Mouse (Mus musculus): ENCODE data around the gene Gpr137. TPM values are rescaled to one million over a fixed set of nuclear protein-coding genes. Genes with fewer than 3 reads are reported as not detected.
A peak's percentile ranks its signal among the peaks of the same experiment; 100 is the strongest.
"Not testable (repeated sequence)": the region's sequence is repeated elsewhere in the genome, so short reads cannot be mapped to it uniquely, and the experiment has no call there.

Gpr137 gene
- polyA plus RNA-seq, 1 experiment from 2014 or later, result 18.2 TPM

DNA sequence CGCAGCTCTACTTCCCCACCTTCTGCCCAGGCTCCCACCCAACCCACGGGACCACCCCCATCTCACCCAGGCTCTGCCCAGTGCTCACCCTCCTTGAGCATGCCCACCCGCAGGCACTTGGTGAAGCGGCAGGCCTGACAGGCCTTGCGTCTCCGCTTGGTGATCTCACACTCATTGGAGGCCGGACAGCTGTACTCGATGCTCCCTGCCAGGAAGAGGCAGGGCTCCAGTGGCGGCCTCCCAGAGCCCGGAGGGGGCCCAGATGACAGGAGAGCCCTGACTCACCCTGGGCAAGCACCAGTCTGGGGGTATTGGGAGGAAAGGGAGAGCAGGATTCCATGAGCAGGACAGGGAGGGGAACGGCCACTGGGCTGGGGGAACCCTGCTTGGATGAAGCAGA is 28.3 kb downstream of the Gpr137 start:
- DNase-seq (ENCODE audit: low spot score), result no peak
- Histone ChIP-seq H3K9ac (ENCODE audit: low read depth, low read length) (no peak overlapping the region), H3K36me3 (ENCODE audit: control insufficient read depth, insufficient read depth, low read length) (peaks cover 28% of the 10 kb centered on the region), H3K27me3 (replicated peaks; ENCODE audit: control insufficient read depth, insufficient read depth, low read length) (no peaks in the 10 kb centered on the region), H3K9me3 (ENCODE audit: control insufficient read depth, low read length) (no peaks in the 10 kb centered on the region), H3K4me1 (replicated peaks; ENCODE audit: control insufficient read depth, insufficient read depth, low read length) (peaks cover 23% of the 10 kb centered on the region), H3K27ac (ENCODE audit: low read depth, low read length) (no peak overlapping the region), H3K4me3 (ENCODE audit: low read depth, low read length) (no peak overlapping the region), H3K4me2 (no peak overlapping the region)
- WGBS, result 82% methylated on average over 11 of the region's 11 CpGs
- ATAC-seq (replicated peaks; ENCODE audit: low FRiP score), result no peak

GRCm38 (mm10) chr19:6913036-6913435 is 29.2 kb downstream of the Gpr137 start:
- DNase-seq (ENCODE audit: low spot score) (no peak), ATAC-seq (replicated peaks; ENCODE audit: low FRiP score) (no peak)
- Histone ChIP-seq H3K9me3 (ENCODE audit: control insufficient read depth, low read length) (no peaks in the 10 kb centered on the region), H3K4me2 (no peak overlapping the region), H3K27ac (ENCODE audit: low read depth, low read length) (no peak overlapping the region), H3K4me1 (replicated peaks; ENCODE audit: control insufficient read depth, insufficient read depth, low read length) (peaks cover 29% of the 10 kb centered on the region), H3K9ac (ENCODE audit: low read depth, low read length) (no peak overlapping the region), H3K36me3 (ENCODE audit: control insufficient read depth, insufficient read depth, low read length) (peaks cover 28% of the 10 kb centered on the region), H3K27me3 (replicated peaks; ENCODE audit: control insufficient read depth, insufficient read depth, low read length) (no peaks in the 10 kb centered on the region), H3K4me3 (ENCODE audit: low read depth, low read length) (no peak overlapping the region)
- WGBS, result 80% methylated on average over 6 of the region's 6 CpGs

GRCm38 (mm10) chr19:6912205-6912970 is 29.9 kb downstream of the Gpr137 start:
- H3K36me3 ChIP-seq (ENCODE audit: control insufficient read depth, insufficient read depth, low read length), result peaks cover 28% of the 10 kb centered on the region

GRCm38 (mm10) chr19:6911101-6912074 is 30.9 kb downstream of the Gpr137 start:
- H3K4me1 ChIP-seq (replicated peaks; ENCODE audit: control insufficient read depth, insufficient read depth, low read length), result peaks cover 33% of the 10 kb centered on the region
- H3K27ac ChIP-seq (ENCODE audit: low read depth, low read length), result peak overlapping the region; percentile 47
- no peak for ATAC-seq (replicated peaks; ENCODE audit: low FRiP score)
- peak overlapping the region; percentile 42 for H3K9ac ChIP-seq (ENCODE audit: low read depth, low read length)
- no peaks in the 10 kb centered on the region for H3K9me3 ChIP-seq (ENCODE audit: control insufficient read depth, low read length)
- no peaks in the 10 kb centered on the region for H3K27me3 ChIP-seq (replicated peaks; ENCODE audit: control insufficient read depth, insufficient read depth, low read length)
- H3K36me3 ChIP-seq (ENCODE audit: control insufficient read depth, insufficient read depth, low read length), result peaks cover 33% of the 10 kb centered on the region
- peak; percentile 31 for DNase-seq (ENCODE audit: low spot score)
- H3K4me3 ChIP-seq (ENCODE audit: low read depth, low read length), result peak overlapping the region; percentile 77
- H3K4me2 ChIP-seq, result peak overlapping the region; percentile 89
- WGBS, result 86% methylated on average over 19 of the region's 19 CpGs

More at GRCm38 (mm10) chr19:6912205-6912970, 29.9 kb downstream of the Gpr137 start:
- no peak overlapping the region for H3K4me2 ChIP-seq
- 90% methylated on average over 15 of the region's 15 CpGs for WGBS
- no peak overlapping the region for H3K27ac ChIP-seq (ENCODE audit: low read depth, low read length)
- H3K27me3 ChIP-seq (replicated peaks; ENCODE audit: control insufficient read depth, insufficient read depth, low read length), result no peaks in the 10 kb centered on the region
- H3K4me1 ChIP-seq (replicated peaks; ENCODE audit: control insufficient read depth, insufficient read depth, low read length), result peaks cover 35% of the 10 kb centered on the region
- ATAC-seq (replicated peaks; ENCODE audit: low FRiP score), result no peak
- peak; percentile 32 for DNase-seq (ENCODE audit: low spot score)
- H3K9me3 ChIP-seq (ENCODE audit: control insufficient read depth, low read length), result no peaks in the 10 kb centered on the region
- peak overlapping the region; percentile 3; the same call in 1 of the 2 replicates for H3K4me3 ChIP-seq (ENCODE audit: low read depth, low read length)
- H3K9ac ChIP-seq (ENCODE audit: low read depth, low read length), result no peak overlapping the region

GRCm38 (mm10) chr19:6910306-6910705 is 32.0 kb downstream of the Gpr137 start:
- DNase-seq (ENCODE audit: low spot score) (peak; percentile 67), ATAC-seq (replicated peaks; ENCODE audit: low FRiP score) (peak; percentile 63)
- H3K36me3 ChIP-seq (ENCODE audit: control insufficient read depth, insufficient read depth, low read length), result peaks cover 40% of the 10 kb centered on the region

DNA sequence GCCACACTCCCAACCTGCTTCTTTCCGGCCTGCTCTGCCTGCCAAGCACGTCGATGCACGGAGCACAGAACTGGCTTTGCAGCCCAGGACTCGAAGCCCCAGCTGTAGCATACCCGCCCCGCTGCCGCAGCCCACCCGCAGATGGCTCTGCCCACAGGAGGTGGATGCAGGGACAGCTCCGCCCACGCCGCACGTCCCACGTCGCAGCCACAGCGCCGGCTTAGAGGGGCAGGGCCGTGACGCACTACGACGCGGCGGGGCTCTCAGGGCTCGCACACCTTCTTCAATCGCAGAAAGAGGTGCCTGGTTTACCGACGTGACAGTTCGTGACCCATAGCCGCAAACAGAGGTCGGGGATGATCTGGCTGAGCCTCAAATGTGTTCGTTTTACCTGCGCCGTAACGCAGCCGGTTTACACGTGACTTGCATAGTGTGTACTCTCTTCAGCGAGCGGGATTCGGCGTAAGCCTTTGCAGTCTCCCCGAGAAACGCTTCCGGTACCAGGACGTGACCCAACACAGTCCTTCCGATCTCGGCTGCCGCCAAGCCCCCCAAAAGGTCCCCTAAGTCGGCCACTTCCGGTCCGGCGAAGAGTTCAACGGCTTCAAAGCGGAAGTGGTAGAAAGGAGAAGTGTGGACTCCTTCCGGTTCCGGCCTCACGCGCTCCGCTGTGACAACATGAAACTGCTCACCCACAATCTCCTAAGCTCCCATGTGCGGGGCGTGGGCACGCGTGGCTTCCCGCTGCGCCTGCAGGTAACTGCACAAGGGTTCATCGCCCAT is 32.6 kb downstream of the Gpr137 start, which contains the start of the genes Trmt112 and Prdx5:
Gene Trmt112 (plus strand): TSS at position 192 of the 783 bp plus-strand sequence.
Gene Prdx5 (minus strand): TSS at position 600 of the 783 bp plus-strand sequence.
- peaks cover 40% of the 10 kb centered on the region for H3K36me3 ChIP-seq (ENCODE audit: control insufficient read depth, insufficient read depth, low read length)
- WGBS, result under 1% methylated on average over 65 of the region's 65 CpGs

More at GRCm38 (mm10) chr19:6910306-6910705, 32.0 kb downstream of the Gpr137 start:
- not testable (repeated sequence) for H3K9me3 ChIP-seq (ENCODE audit: control insufficient read depth, low read length); H3K27me3 ChIP-seq (replicated peaks; ENCODE audit: control insufficient read depth, insufficient read depth, low read length)
- Histone ChIP-seq H3K4me1 (replicated peaks; ENCODE audit: control insufficient read depth, insufficient read depth, low read length) (peaks cover 24% of the 10 kb centered on the region), H3K27ac (ENCODE audit: low read depth, low read length) (peak overlapping the region; percentile 99), H3K4me2 (peak overlapping the region; percentile 89), H3K9ac (ENCODE audit: low read depth, low read length) (peak overlapping the region; percentile 84), H3K4me3 (ENCODE audit: low read depth, low read length) (peak overlapping the region; percentile 77)
- 1% methylated on average over 30 of the region's 30 CpGs for WGBS

GRCm38 (mm10) chr19:6909021-6909420 is 33.3 kb downstream of the Gpr137 start:
- Histone ChIP-seq H3K9me3 (ENCODE audit: control insufficient read depth, low read length) (no peaks in the 10 kb centered on the region), H3K27me3 (replicated peaks; ENCODE audit: control insufficient read depth, insufficient read depth, low read length) (no peaks in the 10 kb centered on the region), H3K36me3 (ENCODE audit: control insufficient read depth, insufficient read depth, low read length) (peaks cover 43% of the 10 kb centered on the region), H3K9ac (ENCODE audit: low read depth, low read length) (peak overlapping the region; percentile 84), H3K4me2 (peak overlapping the region; percentile 89), H3K27ac (ENCODE audit: low read depth, low read length) (peak overlapping the region; percentile 99), H3K4me3 (ENCODE audit: low read depth, low read length) (peak overlapping the region; percentile 77), H3K4me1 (replicated peaks; ENCODE audit: control insufficient read depth, insufficient read depth, low read length) (peaks cover 21% of the 10 kb centered on the region)
- no peak for ATAC-seq (replicated peaks; ENCODE audit: low FRiP score)
- WGBS, result 7% methylated on average over 11 of the region's 11 CpGs
- no peak for DNase-seq (ENCODE audit: low spot score)

More for the DNA sequence above, 32.6 kb downstream of the Gpr137 start, which contains the start of the genes Trmt112 and Prdx5:
- H3K27me3 ChIP-seq (replicated peaks; ENCODE audit: control insufficient read depth, insufficient read depth, low read length), result no peaks in the 10 kb centered on the region
- peak within 1 kb of the TSS; percentile 84 for H3K9ac ChIP-seq (ENCODE audit: low read depth, low read length)
- H3K27ac ChIP-seq (ENCODE audit: low read depth, low read length), result peak within 1 kb of the TSS; percentile 99
- H3K4me2 ChIP-seq, result peak within 1 kb of the TSS; percentile 89
- H3K4me1 ChIP-seq (replicated peaks; ENCODE audit: control insufficient read depth, insufficient read depth, low read length), result peaks cover 21% of the 10 kb centered on the region
- ATAC-seq (replicated peaks; ENCODE audit: low FRiP score) (peak; percentile 85), DNase-seq (ENCODE audit: low spot score) (peak; percentile 89)
- H3K9me3 ChIP-seq (ENCODE audit: control insufficient read depth, low read length), result no peaks in the 10 kb centered on the region
- H3K4me3 ChIP-seq (ENCODE audit: low read depth, low read length), result peak within 1 kb of the TSS; percentile 77
